Mouse (Mus musculus): Measurements from ENCODE around the gene Nhlrc4. TPM values are rescaled to one million over a fixed set of nuclear protein-coding genes. Genes with fewer than 3 reads are reported as not detected.

Gene Nhlrc4
- total RNA-seq (2017), result not detected in 2 replicates

- no peak for ATAC-seq (ENCODE audit: extremely low read depth, insufficient number of reproducible peaks, low FRiP score, poor library complexity, severe bottlenecking)
These were observed at the start of gene Nhlrc4, which contains the start of gene Pigq for GRCm38 (mm10) chr17:25944366-25945163. Nhlrc4 (minus strand) TSS chr17:25944961. Pigq (minus strand) TSS chr17:25944936.

DNA sequence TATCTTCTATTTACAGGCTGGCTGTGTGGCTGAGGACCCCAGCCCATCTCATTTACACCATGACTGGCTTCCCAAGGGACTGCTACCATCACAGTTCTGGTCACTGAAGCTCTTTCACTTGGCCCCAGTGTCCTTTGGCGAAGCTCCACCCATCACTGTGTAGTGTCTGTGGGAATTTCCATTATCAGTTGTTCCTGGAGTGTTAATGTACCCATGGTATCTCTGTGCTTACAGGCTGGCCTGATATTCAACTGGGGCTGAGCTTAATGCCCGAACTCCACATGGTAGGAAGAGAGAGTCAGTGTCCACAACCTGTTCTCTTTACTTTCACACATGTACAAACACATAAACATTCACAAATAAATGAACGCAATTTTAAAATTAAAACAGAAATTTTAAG is 48.7 kb upstream of the Nhlrc4 start:
- no peak for ATAC-seq (ENCODE audit: extremely low read depth, insufficient number of reproducible peaks, low FRiP score, poor library complexity, severe bottlenecking)

DNA sequence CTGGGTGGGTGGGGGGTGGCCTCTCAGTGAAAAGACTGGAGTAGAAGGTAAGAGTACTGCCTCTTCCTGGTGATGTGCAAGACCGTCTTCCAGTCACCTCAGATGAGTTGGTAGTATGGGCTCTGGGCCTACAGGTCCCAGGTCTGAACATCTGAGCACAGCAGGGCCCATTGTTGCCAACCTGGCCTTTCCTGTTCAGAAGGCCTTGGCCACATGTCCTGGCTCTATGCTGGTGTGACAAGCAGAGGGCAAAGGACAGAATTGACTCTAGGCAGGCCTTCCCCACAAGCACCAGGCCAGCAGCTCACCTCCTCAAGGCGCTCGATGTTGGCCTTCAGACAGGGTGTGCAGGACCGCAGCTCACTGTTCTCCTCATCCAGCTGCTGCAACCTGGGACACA is 47.5 kb upstream of the Nhlrc4 start:
- no peak for ATAC-seq (ENCODE audit: extremely low read depth, insufficient number of reproducible peaks, low FRiP score, poor library complexity, severe bottlenecking)

- no peak for ATAC-seq (ENCODE audit: extremely low read depth, insufficient number of reproducible peaks, low FRiP score, poor library complexity, severe bottlenecking)
These were observed 45.6 kb upstream of the Nhlrc4 start for GRCm38 (mm10) chr17:25990331-25990730.

DNA sequence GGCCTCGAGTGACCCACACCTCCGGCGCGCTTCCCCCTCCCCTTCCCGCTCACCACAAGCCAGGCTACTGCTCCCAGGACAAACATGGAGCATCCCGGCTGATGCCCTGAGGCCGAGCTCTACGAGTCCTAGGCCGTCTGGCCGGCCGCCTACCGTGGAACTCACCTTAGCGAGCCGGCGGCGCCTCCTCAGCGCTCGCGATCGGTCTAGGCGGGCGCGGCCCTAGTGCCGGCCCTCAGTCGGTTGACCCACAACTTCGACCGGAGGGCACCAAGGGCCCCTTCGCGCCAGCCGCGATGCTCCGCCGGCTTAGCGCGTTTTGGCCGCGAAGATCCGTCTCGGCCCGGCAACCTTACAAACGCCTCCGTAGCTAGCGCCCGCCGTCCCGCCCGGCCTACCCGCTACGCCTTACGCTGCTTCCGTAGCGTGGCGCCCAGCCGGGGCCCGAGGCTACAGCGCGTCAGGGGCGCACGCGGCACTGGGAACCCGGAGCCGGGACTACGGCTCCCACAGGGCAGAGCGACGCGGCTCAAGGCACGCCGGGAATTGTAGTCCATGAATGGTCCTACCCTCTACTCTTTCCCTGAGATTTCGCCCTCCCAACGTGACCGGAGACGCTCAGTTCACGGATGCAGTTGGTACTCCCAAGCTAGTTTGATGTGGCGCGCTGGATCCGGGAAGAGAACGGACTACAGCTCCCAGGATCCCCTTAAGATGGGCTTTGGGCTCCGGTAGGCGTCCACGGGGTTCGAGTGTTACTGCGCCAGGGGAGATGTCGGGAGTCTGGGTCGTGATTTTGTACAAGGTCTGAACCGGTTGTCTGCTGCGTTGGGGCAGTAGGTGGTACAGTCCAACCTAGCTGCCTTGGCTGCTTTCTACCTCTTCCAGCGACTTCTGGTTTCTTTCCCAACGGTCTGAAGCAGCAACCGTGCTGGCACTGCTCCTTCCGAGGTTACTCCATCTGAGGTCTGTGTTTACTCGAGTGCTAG is 40.8 kb upstream of the Nhlrc4 start, which contains the start of gene Capn15:
Gene Capn15 (minus strand): TSS at position 491 of the 989 bp plus-strand sequence.
- ATAC-seq (ENCODE audit: extremely low read depth, insufficient number of reproducible peaks, low FRiP score, poor library complexity, severe bottlenecking), result peak; percentile 93

- ATAC-seq (ENCODE audit: extremely low read depth, insufficient number of reproducible peaks, low FRiP score, poor library complexity, severe bottlenecking), result no peak
These were observed 40.0 kb upstream of the Nhlrc4 start for GRCm38 (mm10) chr17:25984556-25985305.

DNA sequence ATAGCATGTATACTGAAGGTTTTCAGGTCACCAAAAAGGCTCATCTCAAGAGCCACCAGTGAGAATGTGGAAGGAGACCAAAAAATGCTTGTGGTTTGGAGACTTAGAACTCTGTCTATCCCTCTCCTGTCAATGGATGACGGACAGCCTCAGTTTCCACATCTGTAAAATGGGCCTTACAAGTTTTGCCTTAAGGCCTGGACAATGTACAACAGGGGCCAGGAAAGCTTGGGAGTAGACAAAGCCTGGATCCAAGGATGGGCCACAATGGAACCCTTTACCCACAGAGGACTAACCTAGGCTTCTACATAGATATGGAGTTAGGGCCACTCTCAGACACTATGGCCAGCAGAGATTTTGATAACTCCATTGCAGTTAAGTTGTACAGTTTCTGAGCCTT is 39.3 kb upstream of the Nhlrc4 start:
- no peak for ATAC-seq (ENCODE audit: extremely low read depth, insufficient number of reproducible peaks, low FRiP score, poor library complexity, severe bottlenecking)

DNA sequence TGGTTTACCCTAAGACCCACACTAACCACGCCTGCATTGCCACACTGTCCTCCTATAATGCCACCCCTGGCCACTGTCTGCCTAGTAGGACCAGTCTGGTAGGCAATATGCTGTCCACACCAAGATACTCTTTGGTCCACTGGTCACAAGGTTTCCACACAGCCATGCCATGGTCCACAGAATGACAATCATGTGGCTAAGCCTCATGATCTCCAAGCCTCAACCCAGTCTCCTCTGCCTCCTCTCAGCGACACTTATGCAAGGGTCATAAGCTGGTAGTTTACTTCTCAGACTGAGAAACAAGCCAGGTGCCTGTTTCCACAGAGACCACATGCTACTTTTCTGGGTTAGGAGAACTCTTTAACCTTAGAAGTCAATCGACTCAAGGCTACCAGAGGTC is 38.2 kb upstream of the Nhlrc4 start:
- no peak for ATAC-seq (ENCODE audit: extremely low read depth, insufficient number of reproducible peaks, low FRiP score, poor library complexity, severe bottlenecking)

GRCm38 (mm10) chr17:25980854-25981253 is 36.1 kb upstream of the Nhlrc4 start:
- no peak for ATAC-seq (ENCODE audit: extremely low read depth, insufficient number of reproducible peaks, low FRiP score, poor library complexity, severe bottlenecking)

DNA sequence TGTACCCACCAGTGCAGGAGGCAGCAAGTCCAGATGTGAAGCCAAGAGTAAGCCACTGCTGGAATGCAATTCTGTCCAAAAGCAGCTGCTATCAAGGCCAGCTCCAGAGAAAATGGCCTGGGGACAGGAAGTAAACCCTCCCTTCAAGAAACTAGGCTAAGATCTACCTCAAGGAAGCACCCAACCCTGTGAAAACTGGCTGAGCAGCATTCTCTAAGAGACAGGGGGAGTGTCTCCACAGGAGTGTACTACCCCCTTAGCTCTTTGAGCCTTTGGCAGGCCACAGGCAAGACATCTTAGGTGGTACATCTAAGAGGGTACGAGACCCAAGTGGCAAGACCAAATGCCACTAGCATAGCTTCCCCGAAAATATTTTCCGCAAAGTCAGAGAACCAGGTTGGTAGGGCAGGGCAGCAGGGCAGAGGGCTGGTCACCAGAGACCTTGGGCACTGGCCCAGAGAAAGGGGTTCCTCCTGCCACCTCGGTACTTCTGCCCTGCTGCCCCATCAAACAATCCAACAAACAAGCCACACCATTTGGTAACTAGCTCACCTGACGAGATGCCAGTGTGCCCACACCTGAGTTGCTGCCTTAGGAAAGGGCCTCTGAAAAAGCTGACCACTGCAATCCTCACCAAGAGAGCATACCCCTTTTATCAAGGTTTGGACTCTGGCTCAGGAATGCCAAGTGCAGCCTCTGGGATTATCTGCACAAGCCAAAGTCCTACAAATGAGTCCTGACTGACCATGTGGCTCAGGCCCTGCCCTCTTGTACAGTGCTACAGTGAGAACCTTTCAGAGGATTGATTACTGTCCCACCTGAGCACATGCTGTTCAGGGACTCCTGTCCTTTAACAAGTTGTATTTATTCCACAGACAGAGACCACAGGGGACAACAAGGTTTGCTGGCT is 35.3 kb upstream of the Nhlrc4 start:
- no peak for ATAC-seq (ENCODE audit: extremely low read depth, insufficient number of reproducible peaks, low FRiP score, poor library complexity, severe bottlenecking)

DNA sequence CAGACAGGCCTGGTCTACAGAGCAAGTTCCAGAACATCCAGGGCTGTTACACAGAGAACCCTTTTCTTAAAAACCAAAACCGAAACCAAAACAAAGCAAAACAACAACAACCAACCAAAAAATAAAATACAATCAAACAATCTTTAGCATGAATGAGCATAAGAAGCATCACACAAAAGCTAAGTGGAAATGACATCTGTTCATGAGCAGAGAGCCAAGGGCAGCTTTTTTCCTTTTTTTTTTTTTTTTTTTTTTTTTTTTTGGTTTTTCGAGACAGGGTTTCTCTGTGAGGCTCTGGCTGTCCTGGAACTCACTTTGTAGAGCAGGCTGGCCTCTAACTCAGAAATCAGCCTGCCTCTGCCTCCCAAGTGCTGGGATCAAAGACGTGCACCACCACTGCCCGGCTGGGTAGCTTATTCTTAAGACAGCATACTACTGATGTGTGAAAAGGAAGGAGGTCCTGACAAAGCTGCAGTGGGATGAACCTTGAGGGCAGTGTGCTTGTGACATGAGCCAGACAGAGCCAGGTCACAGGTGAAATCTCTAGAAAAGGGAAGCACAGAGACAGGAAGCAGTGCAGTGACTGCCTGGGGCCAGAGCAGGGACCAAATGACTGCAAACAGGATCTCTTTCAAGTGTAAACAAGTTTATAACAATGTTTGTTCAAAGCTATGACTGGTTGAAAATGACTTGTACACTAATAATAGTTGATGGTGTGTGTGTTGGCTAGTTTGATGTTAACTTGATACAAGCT is 26.4 kb upstream of the Nhlrc4 start:
- peak; percentile 45; the same call in 1 of the 2 replicates for ATAC-seq (ENCODE audit: extremely low read depth, insufficient number of reproducible peaks, low FRiP score, poor library complexity, severe bottlenecking)

DNA sequence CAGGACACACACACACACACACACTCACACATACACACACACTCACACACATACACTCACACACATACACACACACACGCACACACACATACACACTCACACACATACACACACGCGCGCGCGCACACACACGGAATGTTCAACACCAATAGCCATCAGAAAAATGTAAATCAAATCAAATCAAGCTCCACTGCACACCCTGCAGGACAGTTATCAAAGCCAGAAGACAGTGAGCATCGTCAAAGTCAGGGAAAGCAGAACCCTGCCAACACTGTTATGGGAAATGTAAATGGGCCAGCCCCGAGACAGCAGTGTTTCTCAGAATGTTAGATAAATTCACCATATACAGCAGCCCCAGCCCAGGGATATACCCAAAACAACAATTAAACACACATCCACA is 25.7 kb upstream of the Nhlrc4 start:
- no peak for ATAC-seq (ENCODE audit: extremely low read depth, insufficient number of reproducible peaks, low FRiP score, poor library complexity, severe bottlenecking)

- ATAC-seq (ENCODE audit: extremely low read depth, insufficient number of reproducible peaks, low FRiP score, poor library complexity, severe bottlenecking), result no peak
These were observed 23.4 kb upstream of the Nhlrc4 start for GRCm38 (mm10) chr17:25968176-25968575.

DNA sequence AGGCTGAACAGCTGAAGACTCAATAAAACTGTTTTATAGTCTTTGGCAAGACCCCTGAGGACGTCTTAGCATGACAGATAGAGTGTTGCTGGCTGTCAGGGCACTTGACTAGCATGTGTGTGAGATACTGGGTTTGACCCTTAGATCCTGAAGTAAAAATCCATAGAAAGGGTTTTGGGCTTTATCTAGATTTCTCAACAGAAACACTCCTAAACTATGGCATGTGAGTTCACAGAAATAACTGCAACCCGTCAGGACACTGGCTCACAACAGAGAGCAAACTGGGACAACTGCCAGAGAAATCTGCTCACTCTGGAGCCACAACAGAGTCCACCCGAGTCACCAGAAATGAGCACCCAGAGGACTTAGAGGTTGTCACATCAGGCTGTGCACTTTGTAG is 22.9 kb upstream of the Nhlrc4 start:
- no peak for ATAC-seq (ENCODE audit: extremely low read depth, insufficient number of reproducible peaks, low FRiP score, poor library complexity, severe bottlenecking)

GRCm38 (mm10) chr17:25964271-25964670 is 19.5 kb upstream of the Nhlrc4 start:
- no peak for ATAC-seq (ENCODE audit: extremely low read depth, insufficient number of reproducible peaks, low FRiP score, poor library complexity, severe bottlenecking)

DNA sequence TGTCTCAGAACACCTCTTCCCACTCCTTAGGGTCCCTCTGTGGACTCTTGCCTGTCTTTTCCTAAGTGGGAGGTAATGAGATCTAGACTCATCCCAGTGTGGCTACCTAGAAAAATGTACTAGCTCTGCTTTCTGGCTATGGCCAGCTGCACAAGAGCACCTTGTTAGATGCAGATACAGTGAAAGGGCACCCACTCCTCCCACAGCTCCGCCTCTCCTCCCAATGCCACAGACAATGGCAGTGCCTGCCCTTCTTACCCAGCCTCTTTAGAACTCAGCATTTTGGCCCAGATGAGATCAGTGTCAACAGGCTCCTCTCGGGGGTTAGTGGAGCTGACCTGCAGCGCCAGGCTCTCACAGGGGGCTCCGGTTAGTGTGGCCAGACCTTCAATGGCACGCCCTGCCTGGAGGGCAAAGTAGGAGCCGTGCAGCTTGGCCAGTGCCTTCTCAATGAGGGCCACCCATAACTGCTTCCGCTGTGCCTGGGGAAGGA is 17.7 kb upstream of the Nhlrc4 start:
- no peak for ATAC-seq (ENCODE audit: extremely low read depth, insufficient number of reproducible peaks, low FRiP score, poor library complexity, severe bottlenecking)

DNA sequence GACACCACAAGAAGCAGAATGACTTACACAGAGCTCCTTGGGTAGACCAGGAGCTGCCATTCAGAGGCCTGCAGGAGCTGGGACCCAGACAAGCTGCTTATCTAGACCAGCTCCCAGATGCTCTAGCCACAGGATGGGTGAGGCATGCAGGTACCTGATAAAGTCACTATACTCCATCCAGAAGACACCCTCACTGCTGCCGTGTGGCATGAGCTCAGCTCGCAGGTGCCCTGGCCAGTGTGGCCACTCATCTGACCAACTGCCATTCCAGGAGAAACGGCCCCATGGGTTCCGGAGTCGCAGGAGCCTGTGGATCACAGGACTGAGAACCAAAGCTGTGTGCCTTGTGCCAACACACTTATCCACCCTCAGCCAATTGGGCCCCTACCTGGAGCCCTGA is 16.8 kb upstream of the Nhlrc4 start:
- ATAC-seq (ENCODE audit: extremely low read depth, insufficient number of reproducible peaks, low FRiP score, poor library complexity, severe bottlenecking), result no peak
